Mouse (Mus musculus): Measurements from ENCODE around the gene Atp6v1g1. TPM values are rescaled to one million over a fixed set of nuclear protein-coding genes. Genes with fewer than 3 reads are reported as not detected.

Gene Atp6v1g1
- polyA plus RNA-seq, 1 experiment from 2014 or later = 290 TPM

- 87% methylated on average over 2 of the region's 2 CpGs for WGBS
- Histone ChIP-seq H3K4me1 (no peaks in the 10 kb centered on the region), H3K4me3 (no peak overlapping the region), H3K9me3 (replicated peaks) (no peaks in the 10 kb centered on the region), H3K36me3 (no peaks in the 10 kb centered on the region), H3K27ac (replicated peaks) (no peak overlapping the region), H3K27me3 (ENCODE audit: low read depth, poor library complexity, severe bottlenecking) (no peaks in the 10 kb centered on the region)
- no peak for DNase-seq (ENCODE audit: low spot score)
These were observed 22.7 kb upstream of the Atp6v1g1 start for GRCm38 (mm10) chr4:63521813-63522419.

- H3K36me3 ChIP-seq = no peaks in the 10 kb centered on the region
These were observed 19.1 kb upstream of the Atp6v1g1 start for GRCm38 (mm10) chr4:63525514-63525913.

GRCm38 (mm10) chr4:63528946-63529345 is 15.6 kb upstream of the Atp6v1g1 start:
- H3K27ac ChIP-seq (replicated peaks) = no peak overlapping the region
- no peaks in the 10 kb centered on the region for H3K36me3 ChIP-seq
- H3K27me3 ChIP-seq (ENCODE audit: low read depth, poor library complexity, severe bottlenecking) = no peaks in the 10 kb centered on the region
- H3K4me3 ChIP-seq = no peak overlapping the region
- WGBS = 89% methylated on average over 6 of the region's 6 CpGs
- H3K9me3 ChIP-seq (replicated peaks) = no peaks in the 10 kb centered on the region
- DNase-seq (ENCODE audit: low spot score) = no peak
- H3K4me1 ChIP-seq = 0 out of 2 replicates have a peak, but pooled peaks cover under 1% of the 10 kb centered on the region

More at GRCm38 (mm10) chr4:63525514-63525913, 19.1 kb upstream of the Atp6v1g1 start:
- no peak for DNase-seq (ENCODE audit: low spot score)
- no peaks in the 10 kb centered on the region for H3K9me3 ChIP-seq (replicated peaks)
- WGBS = 75% methylated on average over 8 of the region's 8 CpGs
- H3K27me3 ChIP-seq (ENCODE audit: low read depth, poor library complexity, severe bottlenecking) = no peaks in the 10 kb centered on the region
- no peak overlapping the region for H3K4me3 ChIP-seq
- H3K4me1 ChIP-seq = no peaks in the 10 kb centered on the region
- no peak overlapping the region for H3K27ac ChIP-seq (replicated peaks)

- WGBS = 91% methylated on average over 7 of the region's 7 CpGs
- no peak overlapping the region for H3K27ac ChIP-seq (replicated peaks)
These were observed 14.2 kb upstream of the Atp6v1g1 start for GRCm38 (mm10) chr4:63530409-63530808.

GRCm38 (mm10) chr4:63537602-63538001 is 7.0 kb upstream of the Atp6v1g1 start:
- Histone ChIP-seq H3K27ac (replicated peaks) (no peak overlapping the region), H3K27me3 (ENCODE audit: low read depth, poor library complexity, severe bottlenecking) (0 out of 2 replicates have a peak, but pooled peaks cover 3% of the 10 kb centered on the region), H3K9me3 (replicated peaks) (no peaks in the 10 kb centered on the region), H3K36me3 (no peaks in the 10 kb centered on the region), H3K4me1 (peaks cover 27% of the 10 kb centered on the region), H3K4me3 (no peak overlapping the region)
- no peak for DNase-seq (ENCODE audit: low spot score)
- 82% methylated on average over 4 of the region's 4 CpGs for WGBS

More at GRCm38 (mm10) chr4:63530409-63530808, 14.2 kb upstream of the Atp6v1g1 start:
- Histone ChIP-seq H3K4me1 (peaks cover 8% of the 10 kb centered on the region), H3K9me3 (replicated peaks) (no peaks in the 10 kb centered on the region), H3K36me3 (no peaks in the 10 kb centered on the region), H3K27me3 (ENCODE audit: low read depth, poor library complexity, severe bottlenecking) (no peaks in the 10 kb centered on the region), H3K4me3 (no peak overlapping the region)
- no peak for DNase-seq (ENCODE audit: low spot score)

GRCm38 (mm10) chr4:63542209-63542608 is 2.4 kb upstream of the Atp6v1g1 start:
- no peak for DNase-seq (ENCODE audit: low spot score)
- Histone ChIP-seq H3K4me3 (no peak overlapping the region), H3K27me3 (ENCODE audit: low read depth, poor library complexity, severe bottlenecking) (no peaks in the 10 kb centered on the region), H3K36me3 (no peaks in the 10 kb centered on the region), H3K4me1 (peaks cover 48% of the 10 kb centered on the region), H3K27ac (replicated peaks) (no peak overlapping the region), H3K9me3 (replicated peaks) (no peaks in the 10 kb centered on the region)
- 88% methylated on average over 2 of the region's 2 CpGs for WGBS

- peak overlapping the region; percentile 96 for H3K27ac ChIP-seq (replicated peaks)
- 64% methylated on average over 10 of the region's 10 CpGs for WGBS
- peaks cover 46% of the 10 kb centered on the region for H3K4me1 ChIP-seq
- no peaks in the 10 kb centered on the region for H3K9me3 ChIP-seq (replicated peaks)
- H3K36me3 ChIP-seq = peaks cover 11% of the 10 kb centered on the region
- DNase-seq (ENCODE audit: low spot score) = no peak
- H3K4me3 ChIP-seq = peak overlapping the region; percentile 91
- no peaks in the 10 kb centered on the region for H3K27me3 ChIP-seq (ENCODE audit: low read depth, poor library complexity, severe bottlenecking)
These were observed 652 bp upstream of the Atp6v1g1 start for GRCm38 (mm10) chr4:63543746-63544493.

- H3K4me3 ChIP-seq = peak overlapping the region; percentile 91
- DNase-seq (ENCODE audit: low spot score) = no peak
- 24% methylated on average over 26 of the region's 26 CpGs for WGBS
- peaks cover 25% of the 10 kb centered on the region for H3K36me3 ChIP-seq
- peak overlapping the region; percentile 96 for H3K27ac ChIP-seq (replicated peaks)
- H3K27me3 ChIP-seq (ENCODE audit: low read depth, poor library complexity, severe bottlenecking) = no peaks in the 10 kb centered on the region
- peaks cover 33% of the 10 kb centered on the region for H3K4me1 ChIP-seq
- H3K9me3 ChIP-seq (replicated peaks) = no peaks in the 10 kb centered on the region
These were observed 823 bp downstream of the Atp6v1g1 start for GRCm38 (mm10) chr4:63545231-63545958.

- Histone ChIP-seq H3K4me3 (peak overlapping the region; percentile 91; the same call in 1 of the 2 replicates), H3K4me1 (peaks cover 33% of the 10 kb centered on the region)
- WGBS = 86% methylated on average over 6 of the region's 6 CpGs
These were observed 2.0 kb downstream of the Atp6v1g1 start for GRCm38 (mm10) chr4:63546441-63547055.

GRCm38 (mm10) chr4:63547799-63548198 is 3.2 kb downstream of the Atp6v1g1 start:
- DNase-seq (ENCODE audit: low spot score) = no peak
- Histone ChIP-seq H3K4me3 (no peak overlapping the region), H3K9me3 (replicated peaks) (no peaks in the 10 kb centered on the region), H3K4me1 (peaks cover 33% of the 10 kb centered on the region), H3K27ac (replicated peaks) (no peak overlapping the region), H3K27me3 (ENCODE audit: low read depth, poor library complexity, severe bottlenecking) (no peaks in the 10 kb centered on the region), H3K36me3 (peaks cover 49% of the 10 kb centered on the region)
- 100% methylated on average over 1 of the region's 1 CpGs for WGBS

More at GRCm38 (mm10) chr4:63546441-63547055, 2.0 kb downstream of the Atp6v1g1 start:
- Histone ChIP-seq H3K36me3 (peaks cover 36% of the 10 kb centered on the region), H3K27ac (replicated peaks) (no peak overlapping the region), H3K27me3 (ENCODE audit: low read depth, poor library complexity, severe bottlenecking) (no peaks in the 10 kb centered on the region), H3K9me3 (replicated peaks) (no peaks in the 10 kb centered on the region)
- no peak for DNase-seq (ENCODE audit: low spot score)

GRCm38 (mm10) chr4:63548491-63548890 is 3.9 kb downstream of the Atp6v1g1 start:
- DNase-seq (ENCODE audit: low spot score) = no peak
- Histone ChIP-seq H3K4me1 (peaks cover 40% of the 10 kb centered on the region), H3K36me3 (peaks cover 54% of the 10 kb centered on the region), H3K4me3 (no peak overlapping the region), H3K27me3 (ENCODE audit: low read depth, poor library complexity, severe bottlenecking) (no peaks in the 10 kb centered on the region), H3K27ac (replicated peaks) (no peak overlapping the region), H3K9me3 (replicated peaks) (no peaks in the 10 kb centered on the region)
- WGBS = 86% methylated on average over 3 of the region's 3 CpGs

GRCm38 (mm10) chr4:63550908-63551307 is 6.3 kb downstream of the Atp6v1g1 start:
- Histone ChIP-seq H3K36me3 (peaks cover 59% of the 10 kb centered on the region), H3K4me1 (peaks cover 46% of the 10 kb centered on the region)

More at GRCm38 (mm10) chr4:63550908-63551307, 6.3 kb downstream of the Atp6v1g1 start:
- H3K4me3 ChIP-seq = no peak overlapping the region
- no peak for DNase-seq (ENCODE audit: low spot score)
- WGBS = 87% methylated on average over 3 of the region's 3 CpGs
- H3K9me3 ChIP-seq (replicated peaks) = no peaks in the 10 kb centered on the region
- H3K27me3 ChIP-seq (ENCODE audit: low read depth, poor library complexity, severe bottlenecking) = no peaks in the 10 kb centered on the region
- no peak overlapping the region for H3K27ac ChIP-seq (replicated peaks)

Data from midbrain, embryonic 10.5 days (tissue).